Mouse (Mus musculus): Measurements from ENCODE around the gene Gbp3.

DNA sequence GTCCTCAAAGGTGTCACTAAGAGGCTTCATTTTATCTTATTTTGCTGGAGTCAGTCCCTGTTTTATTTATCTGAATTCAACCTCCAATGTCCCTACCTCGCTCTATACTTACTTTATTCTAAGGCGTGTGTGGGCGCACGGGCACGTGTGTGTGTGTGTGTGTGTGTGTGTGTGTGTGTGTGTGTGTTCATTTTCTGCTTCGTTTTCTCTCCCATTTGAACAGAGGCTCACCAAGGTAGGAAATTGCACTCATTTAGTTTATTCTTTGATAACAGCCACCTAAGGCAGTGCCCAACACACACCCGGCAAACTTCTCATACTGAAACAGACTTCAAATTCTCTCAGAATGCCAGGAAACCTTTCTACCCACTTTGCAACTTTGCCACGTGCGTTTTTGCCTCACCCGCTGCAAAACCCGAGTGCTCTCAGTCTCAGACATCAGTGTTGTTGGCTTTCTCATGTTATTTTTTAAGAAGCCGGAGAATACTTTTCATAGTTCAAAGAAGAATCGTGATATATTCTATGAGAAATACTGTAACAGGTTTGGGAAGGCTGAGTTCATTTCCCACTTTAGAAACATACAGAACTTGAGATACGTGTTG lies 1.3 kb downstream of the Gbp3 start:
- TF ChIP-seq CTCF (IDR thresholded peaks at IDR 0.05; ENCODE audit: borderline replicate concordance, insufficient read depth, low read depth, low read length) = no peak
- no peak for TF ChIP-seq POLR2A (IDR thresholded peaks at IDR 0.05; ENCODE audit: borderline replicate concordance, insufficient read depth, low read length)
